Comparison of ENCODE assay signal across 9 mouse cellular contexts in genomic region chr11:38938124-38938883, GRCm38 (mm10).
DNase-seq lines count a peak whose midpoint lies in the region; ATAC-seq and TF ChIP-seq lines count a peak whose summit lies in the region.
"Had no signal": no experiment of that assay in that cellular context is flagged by ENCODE, and none has a peak within 500 bp of the region (broad histone marks: within the 10 kb centered on the region; RNA-seq: fewer than 3 reads in every experiment).

No protein-coding gene starts in this region.

- no peaks in the 10 kb centered on the region for H3K9me3 ChIP-seq in embryonic facial prominence, embryonic 11.5 days (replicated peaks; ENCODE audit: control insufficient read depth, low read length)
- H3K9me3 ChIP-seq in embryonic facial prominence, embryonic 10.5 days, result no peaks in the 10 kb centered on the region
- H3K9me3 ChIP-seq: limb, embryonic 15.5 days had no signal

- intact Hi-C loops in left cerebral cortex, adult 2 months (cut with DNase I), result loop anchor here (2.0 to 5.0 kb wide), 3 partner anchors 1209 to 1662 kb away; no protein-coding TSS in a partner anchor
- intact Hi-C loops in left cerebral cortex, postnatal 36 days (cut with DNase I), result loop anchor here (5.0 kb wide), 1 partner anchor 1209 kb away; no protein-coding TSS in a partner anchor

- no peak overlapping the region for H3K9ac ChIP-seq in embryonic facial prominence, embryonic 11.5 days (replicated peaks; ENCODE audit: low read length)
- H3K9ac ChIP-seq: limb, embryonic 15.5 days had no signal

- peak; percentile 65 for TF ChIP-seq CTCF in left cerebral cortex, adult 2 months (IDR thresholded peaks at IDR 0.05)

- no peaks in the 10 kb centered on the region for H3K4me1 ChIP-seq in embryonic facial prominence, embryonic 11.5 days (ENCODE audit: control insufficient read depth, insufficient read depth, low read length)
- H3K4me1 ChIP-seq in embryonic facial prominence, embryonic 10.5 days, result no peaks in the 10 kb centered on the region
- H3K4me1 ChIP-seq: limb, embryonic 15.5 days had no signal

- H3K27me3 ChIP-seq in embryonic facial prominence, embryonic 11.5 days (ENCODE audit: control insufficient read depth, insufficient read depth, low read length), result no peaks in the 10 kb centered on the region; the same call in 1 of the 2 replicates
- H3K27me3 ChIP-seq in embryonic facial prominence, embryonic 10.5 days (replicated peaks; ENCODE audit: low read depth, poor library complexity, severe bottlenecking), result no peaks in the 10 kb centered on the region
- H3K27me3 ChIP-seq: limb, embryonic 15.5 days had no signal

- no peak overlapping the region for H3K4me3 ChIP-seq in embryonic facial prominence, embryonic 11.5 days (ENCODE audit: low read depth, low read length)
- no peak overlapping the region for H3K4me3 ChIP-seq in embryonic facial prominence, embryonic 10.5 days
- no peak overlapping the region for H3K4me3 ChIP-seq in left cerebral cortex, adult 2 months
- H3K4me3 ChIP-seq: limb, embryonic 15.5 days had no signal

- no peak overlapping the region for H3K27ac ChIP-seq in embryonic facial prominence, embryonic 11.5 days (replicated peaks; ENCODE audit: low read depth, low read length)
- no peak overlapping the region for H3K27ac ChIP-seq in embryonic facial prominence, embryonic 10.5 days (replicated peaks)
- H3K27ac ChIP-seq in left cerebral cortex, adult 2 months, result no peak overlapping the region
- H3K27ac ChIP-seq: limb, embryonic 15.5 days had no signal

- 41% methylated on average over 9 of the region's 9 CpGs for WGBS in embryonic facial prominence, embryonic 11.5 days
- 44% methylated on average over 9 of the region's 9 CpGs for WGBS in embryonic facial prominence, embryonic 10.5 days

- H3K36me3 ChIP-seq in embryonic facial prominence, embryonic 11.5 days (replicated peaks; ENCODE audit: control insufficient read depth, insufficient read depth, low read depth, low read length), result no peaks in the 10 kb centered on the region
- H3K36me3 ChIP-seq in embryonic facial prominence, embryonic 10.5 days (replicated peaks), result no peaks in the 10 kb centered on the region
- H3K36me3 ChIP-seq: limb, embryonic 15.5 days had no signal

- peak; percentile 62 for DNase-seq in embryonic facial prominence, embryonic 11.5 days (ENCODE audit: low spot score)
- no peak for DNase-seq in embryonic facial prominence, embryonic 10.5 days (ENCODE audit: low spot score)
- no peak for DNase-seq in left cerebral cortex, adult 2 months (ENCODE audit: extremely low spot score in 1 of 2, low spot score in 2 of 2)
- DNase-seq in left cerebral cortex, postnatal 36 days (ENCODE audit: low spot score in 2 of 2), result no peak
- peak; percentile 66 for DNase-seq in embryo, embryonic 10 days (ENCODE audit: low spot score)
- DNase-seq in mesoderm, embryonic 11.5 days (ENCODE audit: low read depth, low spot score), result peak; percentile 29
- DNase-seq in gastrocnemius, adult 8-10 months (ENCODE audit: low spot score in 2 of 2), result no peak
- DNase-seq in urinary bladder, postnatal 25 days (ENCODE audit: low spot score), result no peak

- H3K4me2 ChIP-seq in embryonic facial prominence, embryonic 11.5 days (ENCODE audit: low read depth, low read length), result no peak overlapping the region
- H3K4me2 ChIP-seq: limb, embryonic 15.5 days had no signal

- no peak for ATAC-seq in embryonic facial prominence, embryonic 11.5 days (replicated peaks; ENCODE audit: insufficient number of reproducible peaks, low FRiP score, low TSS enrichment, low read depth)

Comparison
In these comparisons a context has a peak if more than half of its experiments do, and no peak if none do; other contexts are left out.
1. DNase-seq: peak in embryonic facial prominence, embryonic 11.5 days (single experiment), embryo, embryonic 10 days (single experiment) and mesoderm, embryonic 11.5 days (single experiment); none in embryonic facial prominence, embryonic 10.5 days (single experiment), left cerebral cortex, adult 2 months (0 of 2), left cerebral cortex, postnatal 36 days (0 of 2), gastrocnemius, adult 8-10 months (0 of 2) and urinary bladder, postnatal 25 days (single experiment).